Mouse (Mus musculus) olfactory bulb, adult 2 months (tissue): ENCODE data around the gene Eapp.

Experiments used
- CTCF ChIP-seq: fragments of 200-500 bp; IDR thresholded peaks from 2 replicates; pipeline ENCODE4 v1.5.1; 2012; ENCODE audit warnings: low read depth, mild to moderate bottlenecking, low read length, moderate library complexity; ENCODE audit not compliant: insufficient read depth
- POLR2A ChIP-seq: fragments of 200-500 bp; IDR thresholded peaks from 2 replicates; pipeline ENCODE4 v1.6.1; 2012; ENCODE audit warnings: mild to moderate bottlenecking, low read depth, low read length, moderate library complexity; ENCODE audit not compliant: insufficient read depth

DNA sequence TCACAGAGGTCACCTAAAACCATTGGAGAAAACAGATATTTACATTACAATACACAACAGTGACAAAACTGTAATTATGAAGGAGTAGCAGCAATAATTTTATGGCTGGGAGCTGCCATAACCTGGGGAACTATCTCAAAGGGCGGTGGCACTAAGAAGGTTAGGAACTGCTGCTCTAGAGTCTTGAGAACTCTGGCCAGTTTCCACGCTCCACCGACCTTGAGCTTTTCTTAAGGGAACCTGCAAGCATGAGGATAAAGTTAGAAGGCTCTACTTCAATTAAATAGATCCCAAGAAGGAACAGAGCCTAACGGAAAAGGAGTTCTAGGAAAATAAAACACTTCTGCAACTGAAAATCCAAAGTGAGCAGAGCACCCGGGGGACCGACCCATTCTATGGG, 30.2 kb downstream of the Eapp start:
- TF ChIP-seq POLR2A (no peak), CTCF (no peak)
